Mouse (Mus musculus): ENCODE measurements around the gene Arap1.

GRCm38 (mm10) chr7:101378285-101378684, 30.4 kb downstream of the Arap1 start:
- TF ChIP-seq CTCF (IDR thresholded peaks at IDR 0.05; ENCODE audit: low read depth, low read length) = no peak
- TF ChIP-seq POLR2A (IDR thresholded peaks at IDR 0.05; ENCODE audit: borderline replicate concordance, low read depth, low read length) = no peak

Data from bone marrow macrophage, adult 2 months (primary cell).